Mouse (Mus musculus) left cerebral cortex, adult 2 months (tissue): ENCODE measurements around the gene Acad12. TPM values are rescaled to one million over a fixed set of nuclear protein-coding genes. Genes with fewer than 3 reads are reported as not detected.

Source experiments
- DNase-seq, 2 experiments: peaks; one replicate each; pipeline ENCODE4 v3.0.0; 2021 to 2022; ENCODE audit warnings: low spot score in 2 of 2, mixed read lengths in 1 of 2; ENCODE audit errors: extremely low spot score in 1 of 2
- H3K27ac ChIP-seq: fragments of 200-600 bp; 2 replicates; pipeline ENCODE4 v1.8.1; 2022
- H3K4me3 ChIP-seq: fragments of 200-600 bp; 2 replicates; pipeline ENCODE4 v1.8.1; 2022
- CTCF ChIP-seq: fragments of 200-600 bp; IDR thresholded peaks from 2 replicates; pipeline ENCODE4 v1.8.1; 2022; ENCODE audit warnings: antibody characterized with exemption, mild to moderate bottlenecking, moderate library complexity
- intact Hi-C: fragments of 180-260 bp; cut with DNase I; formaldehyde crosslinking; loops from one replicate; pipeline ENCODE4 v1.15.1; 2025
- total RNA-seq, 2 experiments: library from RNA; stranded (reverse); gene quantifications; 2 replicates each; pipeline ENCODE4 v1.2.3; 2021

Gene Acad12
- total RNA-seq, 2 experiments from 2014 or later: 6.1 to 6.9 TPM

GRCm38 (mm10) chr5:121566035-121566681 is 52.6 kb downstream of the Acad12 start:
- H3K4me3 ChIP-seq: no peak overlapping the region
- intact Hi-C loops: no loop called here
- TF ChIP-seq CTCF: no peak
- no peak for DNase-seq
- H3K27ac ChIP-seq: no peak overlapping the region

GRCm38 (mm10) chr5:121564468-121564895 is 54.3 kb downstream of the Acad12 start:
- Histone ChIP-seq H3K27ac (no peak overlapping the region), H3K4me3 (peak overlapping the region; percentile 16; the same call in 1 of the 2 replicates)
- TF ChIP-seq CTCF: peak; percentile 87
- peak; percentile 81 for DNase-seq
- intact Hi-C loops: loop anchor here (1.0 kb wide), 1 partner anchor 38 kb away; no protein-coding TSS in a partner anchor

GRCm38 (mm10) chr5:121562436-121562835 is 56.3 kb downstream of the Acad12 start:
- Histone ChIP-seq H3K27ac (no peak overlapping the region), H3K4me3 (no peak overlapping the region)
- intact Hi-C loops: no loop called here
- no peak for DNase-seq
- no peak for TF ChIP-seq CTCF

- intact Hi-C loops: no loop called here
- DNase-seq: no peak
- no peak for TF ChIP-seq CTCF
- no peak overlapping the region for H3K27ac ChIP-seq
- H3K4me3 ChIP-seq: no peak overlapping the region
These were observed 69.5 kb downstream of the Acad12 start for GRCm38 (mm10) chr5:121549196-121549595.

GRCm38 (mm10) chr5:121547084-121547483 is 71.7 kb downstream of the Acad12 start:
- no peak for DNase-seq
- Histone ChIP-seq H3K27ac (no peak overlapping the region), H3K4me3 (no peak overlapping the region)
- no peak for TF ChIP-seq CTCF
- intact Hi-C loops: loop anchor here (2.0 kb wide), 1 partner anchor 56 kb away; no protein-coding TSS in a partner anchor

Other genes starting within 250 kb of the Acad12 start
- gene Trafd1, start 233.3 kb downstream of the Acad12 start, total RNA-seq: 10 to 100 TPM; 78.9 to 81.2 TPM
- gene Naa25, start 221.0 kb downstream of the Acad12 start, total RNA-seq: 10 to 100 TPM; 42.9 to 43.3 TPM
- 1 to 10 TPM; 7.5 to 8.7 TPM for gene Tmem116, start 167.0 kb downstream of the Acad12 start, total RNA-seq
- gene Erp29, start 166.4 kb downstream of the Acad12 start, total RNA-seq: 100 to 1,000 TPM; 129 to 136 TPM
- under 1 TPM in 1 of 2 experiments, not detected in 1; 0.12 TPM for gene Adam1b, start 115.5 kb downstream of the Acad12 start, total RNA-seq
- gene Adam1a, start 73.5 kb downstream of the Acad12 start, total RNA-seq: 10 to 100 TPM; 12.1 to 14.9 TPM
- gene Gm42878, start 73.5 kb downstream of the Acad12 start, total RNA-seq: under 1 TPM in 1 of 2 experiments, not detected in 1; 0.98 TPM
- 10 to 100 TPM; 60.1 to 75.3 TPM for gene Mapkapk5, start 73.0 kb downstream of the Acad12 start, total RNA-seq
- 100 to 1,000 TPM; 111 to 120 TPM for gene Aldh2, start 25.1 kb downstream of the Acad12 start, total RNA-seq
- gene Acad10, start 41.6 kb upstream of the Acad12 start, total RNA-seq: 1 to 10 TPM; 5.0 to 5.3 TPM
- gene Brap, start 41.6 kb upstream of the Acad12 start, total RNA-seq: 10 to 100 TPM; 67.3 to 68.0 TPM
- gene Atxn2, start 92.4 kb upstream of the Acad12 start, total RNA-seq: 100 to 1,000 TPM; 248 to 251 TPM
- gene Sh2b3, start 218.7 kb upstream of the Acad12 start, total RNA-seq: 10 to 100 TPM; 21.2 to 27.5 TPM
- gene Pheta1, start 230.0 kb upstream of the Acad12 start, total RNA-seq: 10 to 100 TPM in 1 of 2 experiments, 1 to 10 TPM in 1; 8.9 to 10.5 TPM